Mouse (Mus musculus): ENCODE measurements at regions not wholly inside any gene's neighbourhood (a gene's known extent, or its start where the extent isn't known, plus 50 kb on each side); places are given as distances from the start of the nearest gene placed in this dataset.

DNA sequence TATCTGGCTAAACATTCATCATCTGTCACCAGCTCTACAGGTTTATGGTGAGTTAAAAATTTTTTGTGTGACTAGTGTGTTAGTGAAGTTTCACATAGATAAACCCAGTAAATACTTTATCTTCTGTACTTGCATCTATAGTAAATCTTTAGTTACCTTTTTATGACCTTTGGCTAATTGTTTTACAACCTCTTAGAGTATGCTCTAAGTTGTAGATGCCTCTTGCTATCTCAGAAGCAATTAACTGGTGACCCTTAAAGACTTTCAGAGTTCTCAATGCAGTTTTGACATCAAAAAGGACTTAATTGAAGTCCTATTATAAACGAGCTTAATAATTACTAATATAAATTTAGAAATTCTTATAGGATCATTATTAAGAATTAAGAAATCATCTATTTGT lies 265.6 kb downstream of the Hivep2 start:
- DNase-seq (ENCODE audit: low spot score in 2 of 2) = no peak

DNA sequence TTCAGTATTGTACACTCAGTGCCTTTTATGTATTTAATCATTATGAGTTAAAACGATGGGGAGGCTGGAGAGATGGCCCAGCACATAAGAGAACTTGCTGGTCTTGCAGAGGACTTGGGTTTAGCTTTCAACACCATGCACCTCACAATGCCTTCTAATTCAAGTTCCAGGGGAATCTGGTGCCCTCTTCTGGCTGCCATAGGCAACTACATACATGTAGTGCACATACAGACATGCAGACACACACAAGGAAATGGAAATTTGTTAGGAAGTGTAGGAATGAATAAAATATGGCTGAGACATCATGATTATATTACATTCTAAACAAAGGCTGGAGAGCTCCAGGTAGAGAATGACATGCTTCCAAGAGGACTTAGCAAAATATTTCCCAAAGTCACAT lies 251.4 kb downstream of the Hivep2 start:
- DNase-seq (ENCODE audit: low spot score in 2 of 2) = no peak

DNA sequence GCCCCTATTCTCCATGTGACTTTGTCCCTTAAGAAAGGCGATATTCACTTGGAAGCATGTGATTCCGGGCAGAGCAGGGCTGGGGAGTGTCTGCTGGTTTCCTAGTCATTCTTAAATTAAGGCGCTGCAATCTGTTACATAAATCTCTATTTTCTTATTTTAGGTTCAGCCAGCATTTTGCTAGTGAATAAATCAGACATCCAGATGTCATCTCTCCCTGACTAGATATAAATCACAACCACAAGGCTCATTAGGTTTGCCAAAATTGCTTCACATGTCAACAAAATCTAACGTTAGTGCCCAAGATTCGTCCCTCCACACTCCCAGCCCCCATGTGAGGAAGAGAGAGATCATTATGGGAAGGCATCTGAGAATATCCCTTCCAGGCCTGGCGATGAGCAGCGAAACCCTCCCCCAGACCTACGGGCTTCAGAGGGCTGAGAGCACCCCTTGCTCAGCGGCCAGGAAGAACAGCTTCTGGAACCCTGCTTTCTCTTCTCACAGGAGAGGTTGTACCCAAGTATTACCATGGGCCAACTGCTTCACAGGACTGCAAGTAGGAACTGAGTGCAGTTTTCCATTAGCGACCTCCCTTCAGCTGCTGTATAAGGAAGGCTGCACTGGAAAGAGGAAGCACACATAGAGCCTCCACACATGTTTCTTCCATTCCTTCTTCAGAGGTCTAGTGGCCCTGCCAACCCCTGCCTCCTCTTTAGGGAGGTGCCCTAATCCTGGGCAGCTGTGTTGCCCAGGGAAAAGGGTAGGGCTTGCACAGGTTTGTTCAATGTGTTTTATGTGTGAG lies 250.5 kb downstream of the Hivep2 start:
- peak; percentile 39 to 48 for DNase-seq (ENCODE audit: low spot score in 2 of 2)

DNA sequence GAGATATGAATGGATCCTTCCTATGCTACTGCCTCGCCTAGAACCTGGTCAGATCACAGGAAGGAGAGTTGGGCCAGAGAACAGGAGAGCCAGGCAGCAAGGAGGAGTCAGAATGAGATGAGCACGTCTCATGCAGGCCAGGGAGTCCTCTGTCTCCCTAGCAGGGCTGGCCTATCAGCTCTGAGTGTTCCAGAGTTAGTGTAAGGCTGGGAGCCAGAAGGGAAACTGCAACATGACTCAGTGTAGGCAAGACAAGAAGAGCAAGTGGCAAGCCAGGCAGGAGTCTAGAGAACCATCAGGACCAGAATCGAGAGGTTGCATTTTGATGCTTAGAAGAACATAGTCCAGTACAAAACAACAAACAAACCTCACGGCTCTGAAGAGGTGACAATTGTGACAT lies 249.6 kb downstream of the Hivep2 start:
- peak; percentile 54 to 69 for DNase-seq (ENCODE audit: low spot score in 2 of 2)

DNA sequence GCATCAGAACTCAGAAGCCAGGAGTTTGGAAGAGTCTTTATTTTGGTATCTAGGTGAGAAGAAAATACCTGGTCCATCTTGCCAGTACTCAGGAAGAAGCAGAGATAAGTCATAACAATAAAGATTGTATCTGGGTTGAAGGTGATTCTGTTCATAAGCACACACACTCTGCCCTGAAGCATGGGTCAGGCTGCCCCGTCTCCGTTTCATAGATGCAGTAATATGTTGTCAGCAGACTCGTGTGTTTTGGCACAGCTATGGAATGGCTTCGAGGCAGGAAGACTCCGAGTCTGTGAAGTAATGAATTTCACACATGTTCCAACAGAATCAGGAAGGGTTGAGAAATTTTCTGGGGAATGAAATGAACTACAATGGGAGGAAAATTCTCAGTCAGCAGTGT lies 247.7 kb downstream of the Hivep2 start:
- no peak for DNase-seq (ENCODE audit: low spot score in 2 of 2)

DNA sequence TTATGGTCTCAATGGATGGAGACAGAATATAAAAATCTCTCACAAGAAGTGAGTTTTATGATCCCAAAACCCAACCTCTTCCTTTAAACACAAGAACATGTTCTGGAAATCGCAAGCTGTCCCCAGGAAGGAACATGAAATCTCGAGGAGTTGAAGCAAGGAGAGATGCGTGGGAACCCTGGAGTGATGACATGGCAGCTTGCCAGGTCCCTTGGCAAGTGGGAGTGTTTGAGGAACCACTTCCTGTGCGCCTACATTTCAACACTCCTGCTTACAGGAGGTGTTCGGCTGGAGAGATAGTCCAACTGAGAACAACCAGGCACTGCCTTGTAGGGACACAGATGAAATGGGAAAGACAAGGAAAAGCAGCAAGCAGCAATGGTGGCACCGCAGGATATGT lies 246.1 kb downstream of the Hivep2 start:
- DNase-seq (ENCODE audit: low spot score in 2 of 2) = peak; percentile 84 to 89

DNA sequence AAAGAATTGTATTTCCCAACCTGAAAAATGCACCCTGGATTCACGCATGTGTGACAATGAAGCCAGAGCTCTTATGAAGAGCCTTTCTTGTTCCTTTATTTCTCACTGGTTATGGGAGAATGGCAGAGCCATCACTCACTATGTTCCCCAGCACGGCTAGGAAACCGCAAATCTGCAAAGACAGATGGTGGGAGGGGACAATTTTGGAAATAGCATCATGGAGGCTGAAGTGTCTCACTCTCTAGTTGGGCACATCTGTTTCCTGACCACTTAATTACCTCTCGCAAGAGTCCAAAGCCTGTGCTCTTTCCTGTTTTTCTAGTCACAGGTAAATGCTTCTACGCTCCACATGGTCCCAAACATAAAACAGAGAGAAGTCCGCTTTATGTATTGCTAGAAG lies 245.6 kb downstream of the Hivep2 start:
- peak; percentile 45 to 73 for DNase-seq (ENCODE audit: low spot score in 2 of 2)

DNA sequence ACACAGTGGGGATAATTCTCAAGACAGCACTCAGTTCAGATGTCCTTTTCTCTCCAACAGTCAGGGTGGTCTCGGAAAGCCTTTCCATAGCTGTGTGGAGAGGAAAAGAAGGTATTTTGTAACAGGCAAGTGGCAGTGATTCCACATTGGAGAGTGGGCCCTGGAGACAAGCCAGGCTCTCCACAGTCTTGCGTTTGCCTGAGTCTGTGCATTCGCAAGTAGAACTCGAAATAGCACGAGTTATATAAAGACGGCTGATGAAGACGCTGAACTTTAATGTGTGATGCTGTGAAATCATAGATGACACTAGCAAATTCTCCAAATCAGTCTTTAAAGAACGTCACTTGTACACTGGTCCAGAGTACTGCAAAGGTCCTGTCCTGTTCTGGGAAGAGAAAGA lies 244.6 kb downstream of the Hivep2 start:
- peak; percentile 78 to 89 for DNase-seq (ENCODE audit: low spot score in 2 of 2)

DNA sequence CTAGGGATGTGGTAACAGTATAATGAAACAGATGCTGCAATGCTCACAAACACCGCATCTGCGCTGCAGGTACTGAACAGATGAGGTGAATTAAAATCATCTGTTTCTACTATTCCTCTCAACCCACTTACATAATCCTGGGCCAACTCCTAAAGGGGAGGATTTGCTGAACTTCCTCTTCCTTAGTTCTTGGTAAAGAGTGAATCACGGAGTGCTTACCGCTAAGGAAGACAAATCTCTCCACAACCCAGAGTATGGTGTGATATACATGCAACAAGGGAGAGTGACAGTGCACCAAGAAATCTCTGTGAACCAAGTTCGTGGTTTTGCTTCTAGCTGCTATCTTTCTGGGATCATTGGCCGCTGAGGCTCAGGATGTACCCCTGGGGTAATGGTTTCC lies 244.2 kb downstream of the Hivep2 start:
- DNase-seq (ENCODE audit: low spot score in 2 of 2) = no peak

DNA sequence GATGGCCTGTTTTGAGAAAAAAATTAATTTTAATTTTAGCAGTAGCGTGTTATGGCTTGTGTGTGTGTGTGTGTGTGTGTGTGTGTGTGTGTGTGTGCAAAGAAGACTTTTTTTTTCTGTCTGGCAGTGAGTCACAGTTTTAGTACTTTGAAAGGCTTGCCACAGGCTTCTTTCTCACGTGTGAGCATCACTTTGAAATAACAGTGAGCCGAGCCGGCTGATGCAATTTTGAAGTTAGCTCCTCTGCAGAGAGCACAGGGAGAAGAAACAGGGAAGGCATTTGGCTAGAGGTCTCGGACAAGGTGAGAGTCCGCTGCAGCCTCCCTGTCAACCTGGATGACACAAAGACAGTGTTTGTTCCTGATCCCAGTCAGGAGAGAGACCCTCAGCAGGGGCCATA lies 242.3 kb downstream of the Hivep2 start:
- peak in 1 of 2 experiments; percentile 40 for DNase-seq (ENCODE audit: low spot score in 2 of 2)

DNA sequence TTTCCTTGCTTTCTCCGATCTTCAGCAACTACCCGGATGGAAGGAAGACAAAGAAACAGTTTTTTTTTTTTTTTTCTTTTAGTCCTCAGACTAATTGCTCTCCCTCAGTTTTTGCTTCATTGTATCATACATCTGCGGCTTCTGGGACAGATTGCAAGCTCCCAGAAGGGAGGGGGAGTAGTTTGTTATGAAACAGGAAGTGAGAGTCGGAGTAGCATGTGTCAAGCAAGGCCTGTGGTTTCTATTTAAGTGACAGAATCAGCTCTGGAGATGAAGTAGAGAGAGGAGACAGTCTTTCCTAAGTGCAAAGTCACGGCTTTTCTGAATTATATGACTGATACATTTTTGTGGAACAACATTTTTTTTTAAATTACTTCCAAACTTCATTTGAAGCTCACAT lies 241.7 kb downstream of the Hivep2 start:
- peak; percentile 32 to 79 for DNase-seq (ENCODE audit: low spot score in 2 of 2)

DNA sequence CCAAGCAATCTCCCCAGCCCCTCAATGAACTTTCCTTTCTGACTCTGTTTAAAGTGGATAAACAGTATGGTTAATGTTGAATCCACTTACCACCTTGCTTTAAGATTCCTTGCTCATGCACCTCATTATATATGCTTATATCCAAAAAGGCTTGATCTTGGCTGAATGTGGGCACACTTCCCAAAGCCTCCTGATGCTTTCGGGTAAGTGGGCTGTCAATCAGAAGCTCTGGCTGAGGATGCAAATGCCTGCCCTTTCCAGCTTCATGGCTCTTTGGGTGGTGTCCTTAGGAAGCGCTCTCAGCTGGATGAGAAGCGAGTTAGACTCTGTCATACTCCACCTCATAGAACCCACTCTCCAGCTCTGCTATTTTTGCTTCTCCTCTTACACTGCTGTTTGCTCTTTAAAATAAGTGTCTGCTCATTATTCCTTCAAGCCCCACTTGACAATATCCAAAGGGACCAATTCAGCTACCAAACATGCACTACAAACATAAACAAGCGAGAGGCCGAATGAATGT lies 241.2 kb downstream of the Hivep2 start:
- DNase-seq (ENCODE audit: low spot score in 2 of 2) = no peak
